Mouse (Mus musculus): ENCODE measurements around the gene Vmn2r110. TPM values are rescaled to one million over a fixed set of nuclear protein-coding genes. Genes with fewer than 3 reads are reported as not detected.

Vmn2r110 gene
- total RNA-seq (2018; cell fraction: chromatin; rRNA removed), result not detected
- not detected for total RNA-seq (2018; cell fraction: cytosol; rRNA removed)
- not detected for total RNA-seq (2018; cell fraction: nucleus; rRNA removed)
- not detected in 3 replicates for polyA plus RNA-seq (2018)

DNA sequence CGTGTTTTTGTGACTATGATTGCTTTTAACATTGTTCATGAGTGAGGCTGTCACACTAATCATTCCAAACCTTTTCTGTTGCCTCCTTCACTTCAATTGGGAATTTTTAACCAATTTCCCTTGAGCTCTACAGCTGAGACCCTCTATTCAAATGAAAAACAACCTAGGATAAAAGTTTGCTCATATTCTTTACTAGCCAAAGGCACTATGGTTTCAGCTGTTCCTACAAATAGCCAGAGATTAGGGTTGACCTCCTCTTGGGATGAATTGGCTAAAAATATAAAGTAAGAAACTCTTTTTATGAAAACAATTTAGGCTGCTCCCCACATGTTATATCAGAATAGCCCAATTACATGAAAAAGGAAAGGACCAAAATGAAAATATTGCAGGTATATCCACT is at the start of gene Vmn2r110:
Gene Vmn2r110, minus strand, starts transcription at position 101 of the 400 bp plus-strand sequence.
- no peaks in the 10 kb centered on the region for H3K79me2 ChIP-seq (ENCODE audit: inconsistent target)
- no peak within 1 kb of the TSS for H3K4me3 ChIP-seq (ENCODE audit: inconsistent target)
- 17% methylated on average over 1 of the region's 1 CpGs for WGBS (ENCODE audit: missing documents)
- H3K27ac ChIP-seq, result no peak within 1 kb of the TSS
- H3K36me3 ChIP-seq (ENCODE audit: inconsistent target), result no peaks in the 10 kb centered on the region

GRCm38 (mm10) chr17:20624777-20625176 is 28.6 kb upstream of the Vmn2r110 start, which contains the start of gene Fpr-rs3:
TSS of gene Fpr-rs3 (minus strand) at chr17:20624877.
- no peak within 1 kb of the TSS for H3K4me3 ChIP-seq (ENCODE audit: inconsistent target)
- H3K79me2 ChIP-seq (ENCODE audit: inconsistent target), result no peaks in the 10 kb centered on the region

GRCm38 (mm10) chr17:20564656-20565055 is 31.6 kb downstream of the Vmn2r110 start, which contains the start of gene Vmn2r109:
TSS of gene Vmn2r109 (minus strand) at chr17:20564756.
- Histone ChIP-seq H3K27ac (no peak within 1 kb of the TSS), H3K79me2 (ENCODE audit: inconsistent target) (no peaks in the 10 kb centered on the region), H3K36me3 (ENCODE audit: inconsistent target) (no peaks in the 10 kb centered on the region), H3K4me3 (ENCODE audit: inconsistent target) (no peak within 1 kb of the TSS)
- 93% methylated on average over 1 of the region's 1 CpGs for WGBS (ENCODE audit: missing documents)

More at GRCm38 (mm10) chr17:20624777-20625176, 28.6 kb upstream of the Vmn2r110 start, which contains the start of gene Fpr-rs3:
- Histone ChIP-seq H3K27ac (no peak within 1 kb of the TSS), H3K36me3 (ENCODE audit: inconsistent target) (no peaks in the 10 kb centered on the region)

Other genes starting within 250 kb of the Vmn2r110 start
- not detected in 3 replicates for gene Vmn1r224, start 182.3 kb downstream of the Vmn2r110 start, polyA plus RNA-seq (2018)
- not detected in 3 replicates for gene Vmn2r108, start 115.1 kb downstream of the Vmn2r110 start, polyA plus RNA-seq (2018)
- not detected in 3 replicates for gene Vmn1r225, start 98.3 kb downstream of the Vmn2r110 start, polyA plus RNA-seq (2018)
- not detected in 3 replicates for gene Vmn2r109, start 31.7 kb downstream of the Vmn2r110 start, polyA plus RNA-seq (2018)
- not detected in 3 replicates for gene Fpr-rs3, start 28.5 kb upstream of the Vmn2r110 start, polyA plus RNA-seq (2018)
- gene Vmn1r226, start 86.4 kb upstream of the Vmn2r110 start, polyA plus RNA-seq (2018), result not detected in 3 replicates
- not detected in 3 replicates for gene Vmn1r227, start 133.4 kb upstream of the Vmn2r110 start, polyA plus RNA-seq (2018)
- not detected in 3 replicates for gene Vmn1r228, start 189.7 kb upstream of the Vmn2r110 start, polyA plus RNA-seq (2018)
- gene Vmn1r229, start 215.1 kb upstream of the Vmn2r110 start, polyA plus RNA-seq (2018), result not detected in 3 replicates
- gene Vmn1r230, start 244.0 kb upstream of the Vmn2r110 start, polyA plus RNA-seq (2018), result not detected in 3 replicates

Data from macrophage (primary cell).